Mouse (Mus musculus) adipocyte (in vitro differentiated cells): ENCODE measurements around the gene Efnb1.

Source experiments
- DNase-seq: peaks from one replicate; pipeline ENCODE4 v3.0.0-alpha.2; 2016; ENCODE audit warnings: low spot score

The Efnb1 gene

DNA sequence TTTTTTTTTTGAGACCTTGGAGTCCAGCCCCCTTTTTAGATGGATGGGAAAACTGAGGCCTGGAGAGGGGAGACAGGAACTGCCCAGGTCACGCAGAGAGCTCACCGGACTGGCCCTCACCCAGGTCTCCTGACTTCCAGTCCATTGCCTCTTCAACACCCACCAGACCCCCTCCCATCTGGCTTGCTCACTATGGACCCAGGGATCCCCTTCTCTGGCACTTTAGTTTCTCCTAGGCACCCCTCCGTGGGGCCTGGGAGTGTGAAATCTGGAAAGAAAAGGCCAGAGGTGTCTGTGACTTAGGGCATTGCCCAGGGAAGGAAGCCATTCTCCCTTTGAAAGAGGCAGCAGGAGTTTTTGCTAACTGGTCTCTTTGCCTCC, 17.3 kb downstream of the Efnb1 start:
- DNase-seq: no peak

- DNase-seq: no peak
These were observed 18.4 kb downstream of the Efnb1 start for GRCm38 (mm10) chrX:99154358-99154757.

DNA sequence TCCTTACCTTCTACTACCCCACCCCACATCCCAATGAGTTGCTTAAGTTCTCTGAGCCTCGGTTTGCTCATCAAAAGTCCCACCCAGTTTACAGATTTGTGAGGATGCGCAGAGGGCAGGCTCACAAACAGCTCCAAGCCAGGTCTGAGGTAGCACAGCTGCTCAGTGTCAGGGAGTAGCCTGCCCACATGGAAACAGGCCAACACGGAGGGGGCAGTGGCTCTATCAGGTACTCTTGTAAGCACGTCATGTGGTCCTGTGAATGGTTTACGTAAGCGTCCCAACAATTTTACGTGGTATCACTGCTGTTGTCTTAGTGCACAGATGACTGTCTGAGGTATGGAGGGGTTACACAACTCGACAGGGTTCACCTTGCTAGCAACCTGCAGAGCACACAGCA, 23.1 kb downstream of the Efnb1 start:
- DNase-seq: no peak

- DNase-seq: no peak
These were observed 28.2 kb downstream of the Efnb1 start for GRCm38 (mm10) chrX:99164111-99164510.

- no peak for DNase-seq
These were observed 29.0 kb downstream of the Efnb1 start for GRCm38 (mm10) chrX:99164855-99165368.

DNA sequence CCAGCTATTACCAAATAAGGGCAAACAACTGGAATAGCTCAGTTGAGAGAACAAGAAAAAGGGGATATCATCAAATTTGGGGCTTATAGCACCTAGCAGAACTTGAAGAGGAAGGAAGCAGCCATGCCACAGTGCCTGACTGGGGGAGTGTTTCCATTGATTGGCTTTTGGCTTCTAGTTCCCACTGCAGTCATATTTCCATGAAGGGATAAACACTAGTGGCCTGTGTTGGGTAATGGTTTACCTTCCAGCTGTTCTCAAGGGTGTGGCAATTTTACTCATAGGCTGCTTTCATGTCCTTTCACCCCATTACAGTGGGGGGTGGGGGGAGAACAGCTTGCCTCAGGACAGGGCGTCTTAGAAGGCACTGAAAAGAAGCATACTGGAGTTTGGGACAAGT, 31.1 kb downstream of the Efnb1 start:
- DNase-seq: no peak

DNA sequence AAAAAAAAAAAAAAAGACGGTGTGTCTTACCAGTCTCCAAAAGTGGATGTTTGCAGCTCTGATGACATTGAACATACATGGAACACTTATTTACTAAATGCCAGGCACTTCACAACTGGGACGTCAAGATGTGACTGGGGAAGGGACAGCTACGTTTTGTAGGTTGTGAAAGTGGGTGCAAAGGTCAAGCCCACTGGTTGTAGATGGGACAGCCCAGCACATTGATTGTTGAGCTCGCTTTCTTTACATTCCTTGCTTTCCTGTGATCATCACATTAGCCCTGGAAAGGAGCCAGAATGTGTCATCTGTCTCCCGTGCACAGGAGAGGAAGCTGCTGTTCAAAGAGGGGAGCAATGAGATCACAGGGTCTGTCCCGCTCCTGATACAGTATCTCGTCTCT, 31.6 kb downstream of the Efnb1 start:
- DNase-seq: no peak

DNA sequence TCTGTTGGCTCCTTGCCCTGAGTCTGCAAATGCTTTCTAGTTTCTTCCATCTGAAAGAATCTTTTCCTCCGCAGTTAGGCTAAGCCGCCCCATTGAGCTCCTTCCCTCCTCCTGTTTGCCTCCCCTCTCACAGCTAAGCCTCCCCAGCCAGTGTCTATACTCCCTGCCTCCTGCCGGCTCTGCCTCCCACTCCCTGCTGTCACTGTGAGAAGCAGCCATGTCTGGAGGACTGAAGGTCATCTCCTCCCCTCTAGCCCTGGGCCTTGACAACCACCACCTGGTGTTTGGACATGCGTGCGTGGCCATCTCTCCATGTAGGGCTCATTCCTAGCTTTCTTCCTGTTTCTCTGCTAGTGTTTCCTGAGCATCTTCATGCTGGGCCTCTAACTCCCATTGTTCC, 36.4 kb downstream of the Efnb1 start:
- no peak for DNase-seq

DNA sequence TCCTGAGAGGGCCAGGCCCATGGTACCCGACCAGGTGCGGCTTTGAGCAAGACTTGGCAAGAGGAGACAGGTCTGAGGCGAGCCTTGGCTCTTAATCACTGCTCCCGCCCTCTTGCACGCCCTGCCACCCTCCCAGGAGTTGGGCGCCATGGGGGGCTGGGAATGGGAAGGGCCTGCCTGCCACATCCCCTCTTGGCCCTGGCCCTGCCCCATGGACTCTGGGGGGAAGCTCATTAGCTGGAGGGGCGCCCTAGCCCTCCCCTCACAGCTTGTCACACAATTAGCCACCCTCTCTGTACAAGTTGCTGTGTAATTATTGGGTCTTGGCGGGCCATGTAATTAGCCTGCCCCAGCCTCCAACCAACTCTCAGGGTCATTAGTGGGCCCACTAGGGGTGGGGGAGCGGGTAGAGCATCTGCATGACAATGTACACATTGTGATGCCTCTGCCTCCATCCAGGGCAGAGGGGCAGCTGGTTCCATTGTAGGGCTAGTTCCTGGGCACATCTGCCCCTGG, 49.2 kb downstream of the Efnb1 start:
- no peak for DNase-seq

GRCm38 (mm10) chrX:99186497-99187435, 50.8 kb downstream of the Efnb1 start:
- DNase-seq: no peak

DNA sequence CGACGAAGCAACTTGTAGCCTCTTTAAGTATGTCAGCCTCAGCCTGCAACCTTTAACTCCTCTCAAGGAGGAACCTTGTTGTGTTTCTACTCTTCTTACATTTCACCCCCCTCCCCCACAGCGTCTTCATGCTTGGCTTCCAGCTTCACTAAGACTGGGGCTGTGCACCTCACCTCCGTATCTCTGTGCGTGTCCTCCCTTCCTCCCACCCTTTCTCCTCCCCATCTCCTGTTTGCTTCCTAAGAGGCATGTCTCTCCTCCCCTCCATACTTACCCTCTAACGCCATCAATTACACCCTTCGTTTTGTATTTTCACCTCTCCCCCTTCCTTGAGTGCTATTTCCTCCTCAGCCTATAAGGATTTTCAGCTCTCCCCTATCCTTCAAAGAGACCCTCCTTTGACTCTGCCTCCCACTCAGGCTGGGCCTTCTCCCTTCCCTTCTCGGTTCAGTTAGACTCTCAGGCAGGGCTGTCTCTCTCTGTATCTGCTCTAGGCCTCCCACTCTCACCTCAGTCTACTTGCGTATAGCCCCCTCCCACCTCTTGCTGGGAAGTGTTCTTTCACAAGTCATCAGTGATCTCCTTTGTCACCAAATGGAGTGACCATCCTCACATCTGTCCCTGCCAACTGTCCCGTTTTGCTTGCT, 55.6 kb downstream of the Efnb1 start:
- DNase-seq: no peak

DNA sequence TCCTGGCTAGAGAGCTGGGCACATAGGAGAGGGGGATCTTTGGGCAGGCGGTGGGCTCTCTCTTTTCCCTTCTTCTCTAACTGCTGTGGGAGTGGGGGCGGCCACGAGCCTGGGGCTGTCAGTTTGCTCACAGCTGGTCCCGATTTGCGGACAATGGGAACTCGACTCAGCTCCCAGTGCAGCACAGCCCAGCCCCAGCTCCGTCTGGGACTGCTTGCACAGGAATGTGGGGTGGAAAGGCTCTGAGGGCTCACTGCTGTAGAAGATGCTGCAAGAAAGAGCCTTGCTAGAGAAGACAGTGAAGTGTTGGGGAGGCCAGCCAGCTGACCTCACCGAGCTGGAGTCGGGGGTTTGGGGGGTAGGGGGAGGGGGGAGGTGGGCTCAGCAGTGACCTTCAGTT, 61.0 kb downstream of the Efnb1 start:
- DNase-seq: no peak

DNA sequence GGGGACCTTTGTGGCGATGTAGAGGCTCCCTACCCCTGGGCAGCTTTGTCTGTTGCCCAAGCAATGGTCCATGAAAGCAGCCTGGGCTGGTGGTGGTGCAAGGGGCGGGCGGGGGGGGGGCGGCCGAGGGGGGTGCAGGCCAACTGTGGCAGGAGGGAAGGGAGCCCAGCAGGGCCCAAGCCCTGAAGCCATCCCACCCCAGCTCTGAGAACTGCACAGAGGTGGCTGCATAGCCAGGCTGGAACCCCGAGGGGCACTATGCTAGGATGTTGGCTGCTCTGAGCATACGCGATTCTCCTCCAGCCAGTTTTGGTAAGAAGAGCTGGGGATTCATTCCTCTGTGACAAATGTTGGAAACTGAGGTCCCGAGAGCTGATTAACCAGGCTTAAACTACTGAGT, 62.6 kb downstream of the Efnb1 start:
- DNase-seq: no peak
